Mouse (Mus musculus): ENCODE data around the gene Tescl.
A peak's percentile ranks its signal among the peaks of the same experiment; 100 is the strongest.

Tescl gene

DNA sequence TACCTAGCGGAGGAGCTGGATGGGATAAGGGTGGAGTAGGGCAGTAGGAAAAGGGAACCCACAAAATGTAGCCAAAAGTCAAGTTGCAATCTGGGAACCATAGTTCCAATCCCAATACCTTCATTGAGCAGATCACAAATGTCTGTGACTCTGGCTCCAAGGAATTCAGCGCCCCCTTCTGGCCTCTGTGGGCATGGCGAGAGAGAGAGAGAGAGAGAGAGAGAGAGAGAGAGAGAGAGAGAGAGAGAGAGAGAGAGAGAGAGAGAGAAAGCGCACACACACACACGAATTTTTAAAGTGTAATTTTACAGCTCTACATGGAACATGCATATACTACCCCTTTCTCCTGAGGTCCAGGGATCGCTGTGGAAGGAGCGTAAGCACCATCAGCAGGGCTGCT is 29.5 kb upstream of the Tescl start:
- DNase-seq (ENCODE audit: extremely low spot score, low spot score): no peak

DNA sequence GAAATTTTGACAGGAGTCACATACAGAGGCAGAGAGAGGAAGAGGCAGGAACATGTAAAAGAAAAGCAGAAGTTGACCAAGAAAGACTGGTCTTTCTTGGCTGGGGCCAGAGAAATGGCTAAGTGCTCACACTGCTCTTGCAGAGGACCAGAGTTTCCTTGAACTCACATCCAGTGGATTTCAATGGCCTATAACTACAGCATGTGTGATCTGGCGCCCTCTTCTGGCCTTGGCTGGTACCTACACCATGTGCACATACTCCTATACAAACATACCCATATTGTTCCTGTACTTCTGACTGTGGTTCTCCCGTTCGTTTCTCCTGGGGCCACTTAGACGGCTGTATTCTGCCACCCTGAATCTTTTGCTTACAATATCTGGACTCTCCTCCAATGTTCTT is 27.3 kb upstream of the Tescl start:
- no peak for DNase-seq (ENCODE audit: extremely low spot score, low spot score)

DNA sequence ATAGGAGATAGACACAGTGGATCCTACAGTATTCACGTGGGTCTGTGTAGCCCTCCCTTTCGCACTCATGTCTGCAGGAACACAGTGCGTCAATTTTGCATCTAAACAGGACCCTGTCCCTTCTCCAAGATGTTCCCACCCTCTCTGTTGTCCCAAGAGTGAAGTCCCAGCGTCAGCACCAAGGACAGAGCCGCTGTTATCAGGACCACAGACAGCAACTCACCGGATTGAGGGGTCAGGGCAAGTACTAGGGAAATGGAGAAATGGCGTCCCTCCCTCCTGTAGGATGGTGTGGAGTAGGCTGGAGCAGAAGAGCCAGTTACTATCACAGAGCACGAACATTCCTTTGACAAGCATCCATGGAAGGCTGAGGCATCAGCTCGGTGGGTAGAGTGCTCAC is 25.5 kb upstream of the Tescl start:
- peak; percentile 61 for DNase-seq (ENCODE audit: extremely low spot score, low spot score)

DNA sequence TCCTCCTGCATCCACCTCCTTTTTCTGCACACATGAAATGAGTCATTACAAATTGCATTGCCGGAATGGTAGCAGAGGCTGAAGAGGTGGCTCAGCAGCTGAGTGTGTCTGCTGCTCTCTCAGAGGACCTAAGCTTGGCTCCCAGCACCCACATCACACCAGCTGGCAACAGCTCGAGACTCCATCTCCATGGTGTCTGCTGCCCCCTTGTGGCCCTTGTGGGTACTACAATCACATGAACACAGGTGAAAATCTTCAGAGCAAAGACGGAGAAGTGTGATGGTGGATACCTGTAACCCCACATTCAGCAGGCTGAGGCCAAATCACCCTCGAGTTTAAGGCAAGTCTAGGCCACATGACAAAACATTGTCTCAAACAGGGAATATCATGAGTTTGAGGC is 24.2 kb upstream of the Tescl start:
- DNase-seq (ENCODE audit: extremely low spot score, low spot score): no peak

DNA sequence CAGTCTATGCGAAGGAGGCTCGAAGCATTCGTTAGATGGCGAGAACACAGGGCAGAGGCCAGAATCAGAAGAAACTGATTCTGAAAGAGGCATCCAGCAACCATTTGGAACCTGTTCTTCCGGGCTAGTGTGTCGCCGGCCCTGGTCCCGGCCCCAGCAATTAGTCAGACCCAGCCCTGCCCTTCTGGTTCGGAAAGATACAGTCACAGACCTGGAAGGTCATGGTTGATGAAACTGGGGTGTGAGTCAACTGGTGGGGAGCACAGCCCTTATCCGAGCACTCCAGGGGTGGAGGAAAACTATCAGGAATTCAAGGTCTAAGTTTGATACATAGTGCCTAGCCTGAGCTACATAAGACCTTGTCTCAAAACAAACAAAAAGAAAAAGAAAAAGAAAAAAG is 22.3 kb upstream of the Tescl start:
- DNase-seq (ENCODE audit: extremely low spot score, low spot score): no peak

DNA sequence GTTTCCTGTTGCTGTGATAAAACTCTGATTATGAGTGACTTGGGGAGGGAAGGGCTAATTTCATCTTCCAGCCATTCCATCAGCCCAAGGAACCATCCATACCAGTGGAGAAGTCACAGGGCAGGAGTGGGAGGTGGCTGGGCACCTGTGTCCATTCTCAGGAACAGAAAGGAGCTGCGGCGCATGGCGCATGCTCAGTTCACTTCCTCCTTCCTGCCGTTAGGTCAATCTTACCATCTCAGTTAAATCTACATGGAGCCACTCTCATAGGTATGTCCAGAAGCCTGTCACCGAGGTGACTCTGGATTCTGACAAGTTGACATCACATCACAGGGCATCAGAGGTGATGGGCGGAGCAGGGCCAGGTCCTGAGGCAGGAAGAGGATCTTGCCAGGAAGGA is 21.9 kb upstream of the Tescl start:
- DNase-seq (ENCODE audit: extremely low spot score, low spot score): no peak

DNA sequence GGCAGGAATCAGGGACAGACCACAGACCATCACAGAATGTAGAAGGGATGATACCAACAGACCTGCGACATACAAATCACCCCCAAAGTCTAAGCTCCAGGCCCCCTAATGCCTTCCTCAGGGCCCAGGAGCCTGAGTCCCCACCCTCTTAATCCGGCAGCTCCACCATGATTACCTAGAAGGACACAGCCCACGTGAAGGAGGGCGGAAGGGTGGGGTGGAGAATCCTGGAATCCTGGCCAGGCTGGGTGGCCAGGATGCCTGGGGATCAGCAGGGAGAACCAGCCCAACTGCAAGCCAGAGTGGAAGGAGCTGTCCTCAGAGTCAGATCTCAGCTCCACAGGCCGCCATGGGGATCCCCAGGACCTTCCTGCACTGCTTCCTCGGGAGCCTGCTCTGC is 15.2 kb upstream of the Tescl start, which contains the start of gene Lypd5:
TSS of gene Lypd5 (plus strand) at position 301 of the 400 bp plus-strand sequence.
- DNase-seq (ENCODE audit: extremely low spot score, low spot score): no peak

DNA sequence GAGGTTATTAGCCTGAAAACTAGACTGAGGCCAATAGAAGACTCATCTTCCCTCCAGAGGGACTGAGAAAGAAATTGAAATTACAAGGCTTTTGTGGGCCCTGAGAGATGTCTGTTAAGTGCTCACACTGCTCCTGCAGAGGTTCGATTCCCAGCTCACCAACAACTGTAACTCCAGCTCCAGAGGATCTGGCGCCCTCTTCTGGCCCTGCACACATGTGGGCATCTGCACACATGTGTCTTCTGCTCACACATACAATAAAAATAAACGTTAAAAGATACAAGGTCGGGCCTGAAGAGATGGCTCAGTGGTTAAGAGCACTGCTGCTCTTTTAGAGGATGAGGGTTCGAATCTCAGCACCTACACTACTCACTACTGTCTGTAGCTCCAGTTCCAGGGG is 12.7 kb upstream of the Tescl start:
- DNase-seq (ENCODE audit: extremely low spot score, low spot score): no peak

DNA sequence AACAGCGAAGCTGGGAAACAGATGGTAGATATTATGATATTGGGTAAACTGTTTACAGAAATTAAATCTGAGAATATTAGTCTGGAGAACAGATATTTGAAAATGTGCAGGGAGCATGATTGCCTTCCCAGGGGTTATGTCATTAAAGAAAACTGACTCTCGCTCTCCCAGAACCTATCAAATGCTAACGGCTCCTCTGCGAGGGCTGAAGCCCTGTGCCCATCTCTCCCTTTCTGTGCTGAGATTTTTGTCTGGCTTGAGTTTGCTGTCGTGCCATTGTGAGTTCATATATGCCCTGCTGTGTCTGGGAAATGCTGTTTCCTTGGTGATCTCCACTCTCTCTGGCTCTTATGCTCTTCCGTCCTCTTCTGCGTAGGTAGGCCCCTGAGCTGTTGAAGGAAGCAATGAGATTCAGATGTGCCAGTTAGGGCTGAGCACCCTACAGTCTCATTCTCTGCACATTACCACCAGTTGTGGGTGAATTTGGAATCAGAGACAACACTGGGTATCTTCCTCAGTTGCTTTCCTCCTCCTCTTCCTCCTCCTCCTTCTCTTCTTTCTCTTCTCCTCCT is 10.1 kb upstream of the Tescl start:
- DNase-seq (ENCODE audit: extremely low spot score, low spot score): no peak

DNA sequence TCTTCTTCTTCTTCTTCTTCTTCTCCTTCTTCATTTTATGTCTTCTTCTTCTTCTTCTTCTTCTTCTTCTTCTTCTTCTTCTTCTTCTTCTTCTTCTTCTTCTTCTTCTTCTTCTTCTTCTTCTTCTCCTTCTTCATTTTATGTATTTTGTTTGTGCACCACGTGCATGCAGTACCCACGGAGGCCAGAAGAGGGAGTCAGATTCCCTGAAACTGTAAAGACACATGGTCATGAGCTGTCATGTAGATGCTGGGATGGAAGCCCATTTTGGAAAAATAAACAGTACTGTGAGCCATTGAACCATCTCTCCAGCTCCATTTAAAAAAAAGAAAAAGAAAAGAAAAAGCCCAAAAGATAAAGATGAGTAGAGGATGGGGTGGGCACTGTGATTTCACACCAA is 4.5 kb upstream of the Tescl start:
- no peak for DNase-seq (ENCODE audit: extremely low spot score, low spot score)

DNA sequence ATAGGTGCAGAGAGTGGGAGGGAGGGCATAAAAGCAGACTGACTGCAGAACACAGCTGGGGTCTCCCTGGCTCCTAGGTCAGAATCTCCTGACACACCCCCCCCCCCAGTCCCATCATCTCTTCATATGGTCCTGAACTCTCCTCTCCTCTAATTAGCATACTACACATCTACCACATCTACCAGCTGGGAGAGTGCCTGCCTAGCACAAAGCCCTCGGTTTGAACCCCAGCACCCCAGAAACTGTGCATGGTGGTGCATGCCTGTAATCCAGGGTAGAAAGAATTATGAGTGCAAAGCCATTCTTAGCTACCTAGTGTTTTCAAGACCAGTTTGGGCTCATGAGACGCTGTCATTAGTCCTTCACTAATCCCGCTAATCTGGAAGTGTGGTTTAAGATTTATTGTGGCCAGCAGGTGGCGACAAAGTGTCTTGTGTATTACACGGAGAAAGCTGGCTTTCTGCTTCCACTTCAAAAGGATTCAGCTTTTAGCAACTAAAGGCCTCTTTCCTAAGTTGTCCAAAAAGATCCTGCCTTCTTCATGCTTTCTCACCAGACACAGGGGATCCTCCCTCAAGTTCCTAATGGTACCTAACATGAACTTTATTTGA is 2.1 kb upstream of the Tescl start:
- peak; percentile 53 for DNase-seq (ENCODE audit: extremely low spot score, low spot score)

DNA sequence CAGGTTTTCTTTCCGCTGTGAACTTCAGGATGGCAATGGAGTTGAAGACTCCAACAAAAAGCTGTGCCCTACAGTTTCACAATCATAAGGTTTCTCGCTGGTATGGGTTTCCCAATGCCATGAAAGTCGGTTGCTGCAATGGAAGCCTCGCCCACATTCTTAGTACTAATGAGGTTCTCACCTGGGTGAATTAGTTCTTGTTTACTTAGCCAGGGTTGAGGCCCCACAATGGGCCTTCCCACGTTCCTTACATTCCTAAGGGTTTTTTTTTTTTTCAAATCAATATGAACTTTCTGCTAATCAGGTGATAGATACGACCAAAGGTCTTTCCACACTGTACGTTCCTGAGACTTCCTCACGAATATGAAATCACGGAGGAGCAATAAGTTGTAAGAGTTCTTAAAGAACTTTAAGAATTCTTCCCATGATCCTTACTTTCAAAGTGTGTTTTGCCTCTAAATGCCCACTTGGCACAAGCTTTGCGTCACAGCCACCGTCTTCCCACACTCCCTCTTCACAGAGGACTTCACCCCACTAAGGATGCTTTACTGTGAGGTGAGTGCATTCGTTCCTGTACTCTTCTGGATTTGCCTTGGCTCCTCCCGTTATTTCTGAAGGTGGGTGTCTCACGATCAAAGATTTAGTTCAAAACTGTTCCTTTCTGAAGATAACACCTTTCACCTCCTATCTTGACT is 6.3 kb downstream of the Tescl start:
- no peak for DNase-seq (ENCODE audit: extremely low spot score, low spot score)

DNA sequence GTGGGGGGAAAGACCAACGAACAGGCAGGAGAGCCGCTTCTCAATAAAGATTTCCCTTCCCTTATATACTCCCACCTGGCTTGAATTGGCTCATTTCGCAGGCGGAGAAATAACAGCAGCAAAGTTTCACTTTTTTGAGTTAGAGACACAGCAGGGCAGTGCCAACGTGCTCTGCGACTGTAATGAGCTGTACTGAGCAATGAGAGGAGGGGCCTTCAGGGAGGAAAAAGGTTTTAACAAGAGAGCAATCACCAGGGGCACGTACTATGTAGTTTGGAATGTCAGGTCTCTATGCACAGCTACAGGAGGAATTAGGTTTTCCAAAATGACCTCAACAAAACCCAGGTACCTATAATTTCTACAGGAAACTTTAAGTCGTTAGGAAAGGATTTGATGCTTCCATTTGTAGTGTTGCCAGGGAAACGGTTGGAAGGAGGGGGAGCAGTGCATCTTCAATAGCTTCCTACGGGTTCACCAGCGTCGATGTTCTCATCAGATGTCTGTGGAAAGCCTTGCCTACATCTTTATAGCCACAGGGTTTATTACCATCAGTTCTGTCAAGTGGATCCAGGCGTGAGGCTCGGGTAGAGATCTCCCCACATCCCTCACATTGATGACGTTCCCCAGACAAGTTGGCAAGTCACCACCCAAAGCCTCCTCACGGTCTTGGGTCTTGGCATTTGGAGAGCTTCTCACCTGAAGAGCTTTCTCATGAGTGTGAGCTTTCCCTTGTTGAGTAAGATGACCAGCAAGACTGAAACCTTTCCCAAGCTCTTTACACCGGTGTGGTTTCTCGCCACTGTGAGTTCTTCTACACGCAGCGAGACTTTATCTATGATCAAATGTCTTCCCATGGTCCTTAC is 7.2 kb downstream of the Tescl start:
- DNase-seq (ENCODE audit: extremely low spot score, low spot score): no peak

DNA sequence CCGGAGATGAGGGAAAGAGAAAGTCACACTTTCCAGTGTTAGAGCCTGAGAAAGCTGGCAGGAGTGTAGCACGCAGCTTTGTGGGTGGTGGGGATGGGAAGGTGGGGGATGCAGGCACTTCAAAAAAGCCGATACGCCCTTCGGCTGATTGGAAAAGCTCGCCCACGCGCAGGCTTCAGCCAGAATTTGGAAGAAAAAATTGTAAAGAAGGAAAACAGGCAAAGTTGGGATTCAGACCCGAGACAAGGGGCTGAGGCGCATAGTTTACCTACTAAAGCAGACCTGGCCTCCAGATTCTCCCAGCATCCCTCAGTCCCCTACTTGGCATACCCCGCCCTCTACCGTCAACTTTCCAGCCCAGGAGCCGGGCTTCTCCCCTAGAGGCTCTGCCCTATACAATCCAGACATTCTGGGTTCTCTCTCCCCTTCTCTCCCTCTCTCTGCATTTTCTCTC is 8.0 kb downstream of the Tescl start:
- DNase-seq (ENCODE audit: extremely low spot score, low spot score): peak; percentile 24

DNA sequence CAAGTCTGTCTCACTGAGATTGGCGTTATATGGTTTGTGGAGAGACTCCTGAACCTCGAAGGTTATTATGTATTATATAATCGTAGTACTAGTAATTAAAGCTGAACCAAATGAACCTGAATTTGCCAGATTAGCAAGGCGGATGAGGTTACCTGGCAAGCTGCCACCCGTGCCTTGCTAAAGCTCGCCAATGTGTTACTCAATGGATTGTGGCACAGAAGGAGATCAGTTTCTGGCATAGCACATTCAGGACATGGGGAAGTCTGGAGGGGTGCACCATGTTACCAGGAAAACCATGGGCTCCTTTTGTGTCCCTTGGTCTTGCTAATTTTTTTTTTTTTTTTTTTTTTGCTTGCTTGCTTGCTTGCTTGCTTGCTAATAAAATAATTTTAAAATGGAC is 8.5 kb downstream of the Tescl start:
- DNase-seq (ENCODE audit: extremely low spot score, low spot score): no peak

DNA sequence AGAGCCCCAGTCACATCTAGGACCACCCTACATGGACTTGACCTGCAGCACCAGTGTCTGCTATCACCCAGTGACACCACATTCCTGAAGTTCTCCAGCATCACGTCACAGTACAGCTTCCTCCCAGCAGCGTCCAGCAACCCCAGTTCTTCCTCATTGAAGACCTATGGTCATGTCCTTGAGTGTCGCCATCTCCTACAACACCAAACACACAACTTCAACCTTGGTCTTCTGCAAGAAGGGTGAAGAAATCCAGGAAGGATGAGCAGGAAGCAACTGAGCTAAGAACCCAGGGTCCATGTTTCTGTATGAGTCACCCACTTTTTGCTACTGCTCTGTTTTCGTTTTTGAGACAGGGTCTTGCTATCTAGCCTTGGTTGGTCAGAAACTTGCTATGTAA is 11.1 kb downstream of the Tescl start:
- no peak for DNase-seq (ENCODE audit: extremely low spot score, low spot score)

DNA sequence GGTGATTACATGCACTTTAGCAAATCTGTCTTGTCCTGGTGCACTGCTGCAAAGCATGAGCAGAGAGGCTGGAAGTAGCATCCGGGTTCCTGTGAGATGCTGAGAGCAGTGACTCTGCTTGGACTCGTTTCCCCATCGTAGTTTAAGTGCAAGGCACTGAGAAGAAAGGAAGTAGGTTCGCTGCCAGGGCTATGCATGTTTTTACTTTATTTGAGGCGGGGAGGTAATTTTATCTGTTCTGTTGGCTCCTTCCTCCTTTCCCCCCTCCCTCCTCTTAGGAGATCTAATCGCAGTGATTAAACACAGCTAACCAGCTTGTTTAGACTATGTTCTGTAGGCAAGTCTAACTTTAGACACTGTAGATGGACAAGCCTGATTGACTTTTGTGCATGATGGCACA is 14.8 kb downstream of the Tescl start:
- no peak for DNase-seq (ENCODE audit: extremely low spot score, low spot score)

DNA sequence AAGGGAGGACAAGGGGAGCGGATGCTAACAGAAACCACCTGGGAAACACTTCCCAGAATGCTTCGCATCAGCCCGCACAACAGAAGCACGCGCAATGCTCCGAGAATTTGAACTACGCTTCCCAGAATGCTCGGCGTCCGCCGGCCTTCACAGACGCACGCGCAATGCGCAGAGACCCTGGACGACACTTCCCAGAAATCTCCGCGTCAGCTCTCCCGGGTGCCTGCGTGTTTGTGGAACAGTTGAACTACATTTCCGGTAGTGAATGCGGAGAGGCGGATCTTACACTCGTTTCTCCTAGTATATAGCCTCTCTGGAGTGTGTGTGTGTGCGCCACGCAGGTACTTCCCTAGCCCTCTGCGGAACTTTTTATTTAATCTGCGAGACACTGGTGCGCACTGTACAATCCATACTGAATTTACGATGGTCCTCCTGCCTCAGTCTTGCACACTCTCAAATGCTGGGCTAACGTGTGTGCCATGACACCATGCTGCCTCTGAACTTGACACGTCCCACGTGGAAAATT is 17.1 kb downstream of the Tescl start, which contains the start of gene Zfp94:
TSS of gene Zfp94 (minus strand) at position 100 of the 526 bp plus-strand sequence.
- peak; percentile 89 for DNase-seq (ENCODE audit: extremely low spot score, low spot score)

DNA sequence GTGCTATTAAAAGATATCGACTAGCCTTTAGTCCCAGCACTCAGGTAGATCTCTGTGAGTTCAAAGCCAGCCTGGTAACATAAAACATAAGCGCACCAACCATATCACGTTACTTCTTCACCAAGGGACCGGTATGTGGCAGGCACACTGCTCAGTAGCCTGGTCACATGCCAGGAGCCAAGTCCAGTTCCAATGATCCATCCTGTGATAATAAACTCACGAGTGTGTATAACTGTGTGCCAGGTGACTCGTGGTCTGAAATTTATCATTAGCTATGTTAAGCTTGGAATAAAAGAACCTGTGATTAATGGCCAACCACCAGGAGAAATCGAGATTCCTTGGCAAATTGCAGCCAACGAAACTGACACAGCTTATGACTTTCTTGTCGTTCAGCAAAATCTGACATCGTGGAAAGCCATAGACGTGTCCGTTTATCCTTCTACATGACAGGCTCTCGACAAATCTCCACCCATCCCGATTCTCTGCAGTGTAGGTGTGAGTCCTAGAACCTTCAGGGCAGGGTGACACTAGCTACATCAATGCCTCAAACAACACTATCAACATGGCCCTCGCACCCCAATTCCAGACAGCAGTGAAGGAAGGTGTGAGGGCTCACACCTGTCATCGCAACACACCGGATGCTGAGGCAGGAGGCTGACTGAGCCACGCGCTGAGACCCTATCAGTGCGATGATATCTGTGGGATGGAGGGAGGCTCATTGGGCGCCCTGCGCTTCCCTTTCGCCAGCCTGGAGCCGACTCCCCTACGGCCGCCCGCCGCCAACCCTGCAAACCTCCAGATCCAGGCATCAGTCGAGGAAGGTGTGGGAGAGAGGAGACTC is 17.8 kb downstream of the Tescl start:
- no peak for DNase-seq (ENCODE audit: extremely low spot score, low spot score)

DNA sequence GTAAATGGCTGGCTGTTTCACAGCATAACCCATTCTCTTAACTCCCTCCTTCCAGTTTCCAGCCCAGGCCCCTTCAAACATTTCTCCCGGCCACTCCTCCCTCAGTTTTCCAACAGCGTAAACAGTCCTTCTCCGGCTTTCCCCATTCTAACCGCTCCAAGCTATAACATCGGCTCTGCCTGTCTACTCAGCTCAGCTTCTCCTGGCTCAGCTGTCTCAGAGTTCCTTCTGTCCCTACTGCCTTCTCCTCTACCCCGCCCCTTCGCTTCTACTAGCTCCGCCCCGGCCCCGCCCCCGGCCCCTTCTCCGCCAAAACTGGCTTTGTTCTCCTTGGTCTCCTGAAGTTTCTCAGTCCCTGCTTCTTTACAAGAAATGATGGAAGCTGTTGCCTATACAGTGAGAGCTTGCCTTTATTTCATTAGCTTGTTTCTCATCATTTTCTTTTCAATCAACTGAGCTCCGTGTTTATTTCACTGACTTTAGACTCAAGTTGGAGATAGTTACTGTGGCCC is 32.9 kb downstream of the Tescl start, which contains the start of gene Zfp61:
TSS of gene Zfp61 (minus strand) at position 462 of the 512 bp plus-strand sequence.
- DNase-seq (ENCODE audit: extremely low spot score, low spot score): peak; percentile 79

All from neural tube, embryonic 10.5 days (tissue).